Comparison of ENCODE assay signal across 18 mouse cellular contexts in genomic region chr11:61259106-61259505, GRCm38 (mm10). TPM values are rescaled to one million over a fixed set of nuclear protein-coding genes. Genes with fewer than 3 reads are reported as not detected.
"Had no signal": no experiment of that assay in that cellular context is flagged by ENCODE, and none has a peak within 500 bp of the region (broad histone marks: within the 10 kb centered on the region; RNA-seq: fewer than 3 reads in every experiment).

No protein-coding gene starts in this region.

- H3K4me1 ChIP-seq: neural tube, embryonic 13.5 days; neural tube, embryonic 15.5 days; stomach, embryonic 15.5 days had no signal

- H3K4me3 ChIP-seq: neural tube, embryonic 13.5 days; neural tube, embryonic 15.5 days; stomach, embryonic 15.5 days had no signal

- DNase-seq: retina, postnatal 1 day; right cerebral cortex, adult 18-20 months; right cerebral cortex, postnatal 14 days; right cerebral cortex, postnatal 25 days; right cerebral cortex, postnatal 4 days; spleen, adult 18-20 months; thymus, adult 18-20 months; thymus, adult 2 months; thymus, postnatal 14 days; thymus, postnatal 25 days; thymus, postnatal 36 days; thymus, postnatal 4 days had no signal

- H3K4me2 ChIP-seq: neural tube, embryonic 13.5 days; neural tube, embryonic 15.5 days; stomach, embryonic 15.5 days had no signal

- H3K27me3 ChIP-seq: neural tube, embryonic 13.5 days; neural tube, embryonic 15.5 days; stomach, embryonic 15.5 days had no signal

- H3K9me3 ChIP-seq: neural tube, embryonic 13.5 days; neural tube, embryonic 15.5 days; stomach, embryonic 15.5 days had no signal

- H3K9ac ChIP-seq: neural tube, embryonic 13.5 days; neural tube, embryonic 15.5 days; stomach, embryonic 15.5 days had no signal

- H3K27ac ChIP-seq: neural tube, embryonic 13.5 days; neural tube, embryonic 15.5 days; stomach, embryonic 15.5 days; stomach, postnatal 0 days had no signal

RNA-seq across cellular contexts. Expression of gene Aldh3a1, which starts 51.8 kb away (rescaled TPM):
- polyA plus RNA-seq: neural tube, embryonic 13.5 days; neural tube, embryonic 14.5 days; stomach, embryonic 14.5 days had no signal
